Mouse (Mus musculus) mouse trophoblast stem cell (cell line): ENCODE results near the gene Olfr1445.

ENCODE experiments used
- in situ Hi-C, 2 experiments: fragments of 300-500 bp; cut with MseI, MboI; formaldehyde crosslinking; loops; 2 replicates in 1 of 2; 3 replicates in 1 of 2; pipeline ENCODE4 v1.15.1; 2025

Olfr1445 gene

GRCm38 (mm10) chr19:12883555-12883954 lies at the start of gene Olfr1445:
Gene Olfr1445, plus strand, starts transcription at chr19:12883855.
- in situ Hi-C loops: no loop called here

GRCm38 (mm10) chr19:12838507-12838906 lies 45.1 kb upstream of the Olfr1445 start:
- in situ Hi-C loops: no loop called here

- in situ Hi-C loops: no loop called here
Measured at GRCm38 (mm10) chr19:12846382-12846781, 37.3 kb upstream of the Olfr1445 start, which contains the start of gene Gm5244. Gene Gm5244, plus strand, starts transcription at chr19:12846682.

GRCm38 (mm10) chr19:12856983-12857382 lies 26.7 kb upstream of the Olfr1445 start, which contains the start of gene Olfr1444:
Gene Olfr1444, plus strand, starts transcription at chr19:12857283.
- in situ Hi-C loops: no loop called here

GRCm38 (mm10) chr19:12893424-12893823 lies 9.8 kb downstream of the Olfr1445 start, which contains the start of gene Olfr1446:
Gene Olfr1446, minus strand, starts transcription at chr19:12893524.
- in situ Hi-C loops: no loop called here

- in situ Hi-C loops: no loop called here
Measured at GRCm38 (mm10) chr19:12903643-12904042, 20.0 kb downstream of the Olfr1445 start, which contains the start of gene Olfr1447. Gene Olfr1447, minus strand, starts transcription at chr19:12903743.

GRCm38 (mm10) chr19:12924319-12924718 lies 40.7 kb downstream of the Olfr1445 start, which contains the start of gene Olfr1448:
Gene Olfr1448, minus strand, starts transcription at chr19:12924419.
- in situ Hi-C loops: no loop called here

- in situ Hi-C loops: no loop called here
Measured at GRCm38 (mm10) chr19:12930540-12930939, 46.9 kb downstream of the Olfr1445 start, which contains the start of gene Olfr1449. Gene Olfr1449, plus strand, starts transcription at chr19:12930840.
